Mouse (Mus musculus) hindbrain, embryonic 10.5 days (tissue): ENCODE results near the gene Hist1h4c. TPM values are rescaled to one million over a fixed set of nuclear protein-coding genes. Genes with fewer than 3 reads are reported as not detected.
A peak's percentile ranks its signal among the peaks of the same experiment; 100 is the strongest.

ENCODE experiments used
- DNase-seq: peaks from one replicate; pipeline ENCODE4 v3.0.0-alpha.2; 2017; ENCODE audit warnings: low spot score
- H3K27ac ChIP-seq: fragments of 300-500 bp; sonication (generic); 2 replicates; pipeline ENCODE4 v1.5.1; 2016; ENCODE audit warnings: mild to moderate bottlenecking, moderate library complexity
- H3K27me3 ChIP-seq: fragments of 300-500 bp; sonication (generic); 2 replicates; pipeline ENCODE4 v1.6.1; 2016; ENCODE audit warnings: mild to moderate bottlenecking; ENCODE audit not compliant: poor library complexity, insufficient read depth, severe bottlenecking
- H3K36me3 ChIP-seq: fragments of 300-500 bp; sonication (generic); 2 replicates; pipeline ENCODE4 v1.6.1; 2016; ENCODE audit warnings: mild to moderate bottlenecking, moderate library complexity
- H3K4me1 ChIP-seq: fragments of 300-500 bp; sonication (generic); replicated peaks from 2 replicates; pipeline ENCODE4 v1.6.1; 2016; ENCODE audit warnings: mild to moderate bottlenecking
- H3K4me3 ChIP-seq: fragments of 300-500 bp; sonication (generic); 2 replicates; pipeline ENCODE4 v1.5.1; 2016; ENCODE audit warnings: mild to moderate bottlenecking, moderate library complexity
- H3K9me3 ChIP-seq: fragments of 300-500 bp; sonication (generic); 2 replicates; pipeline ENCODE4 v1.6.1; 2016; ENCODE audit warnings: mild to moderate bottlenecking, moderate library complexity
- WGBS: fragments of 180-500 bp; shearing (Covaris S2); methylation state at CpG from one replicate; pipeline ENCODE4 v1.1.7; 2016; 5-methylcytosine and 5-hydroxymethylcytosine counted together
- polyA plus RNA-seq: library from polyadenylated mRNA; unstranded; fragments of >200 nt; fragmentation: Nextera tagmentation; extraction: Ambion mirVana; gene quantifications from 2 replicates; pipeline ENCODE4 v1.2.1, GENCODE M21; 2016

Hist1h4c gene
- polyA plus RNA-seq, 1 experiment from 2014 or later, result 5.4 TPM

DNA sequence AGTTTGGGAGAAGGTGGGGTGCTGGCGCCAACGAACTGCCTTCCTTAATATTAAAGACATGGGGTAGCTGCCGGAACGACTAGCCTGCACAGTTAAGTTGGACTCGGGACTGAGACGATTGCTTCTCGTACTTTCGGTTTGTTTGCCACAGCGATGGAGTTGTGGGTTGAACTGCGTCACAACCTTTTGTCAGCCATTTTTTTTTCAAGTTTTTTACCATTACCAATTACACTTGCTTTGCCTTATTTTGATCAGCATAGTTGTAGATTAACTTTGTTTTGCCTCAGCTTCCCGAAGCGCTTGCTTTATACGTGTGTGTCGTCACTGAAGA lies 41.6 kb upstream of the Hist1h4c start:
- peaks cover 36% of the 10 kb centered on the region for H3K4me1 ChIP-seq
- no peak for DNase-seq
- H3K27ac ChIP-seq, result peak overlapping the region; percentile 97
- H3K36me3 ChIP-seq, result no peaks in the 10 kb centered on the region
- WGBS, result 1% methylated on average over 14 of the region's 14 CpGs
- no peaks in the 10 kb centered on the region for H3K27me3 ChIP-seq
- no peaks in the 10 kb centered on the region for H3K9me3 ChIP-seq
- peak overlapping the region; percentile 66 for H3K4me3 ChIP-seq

DNA sequence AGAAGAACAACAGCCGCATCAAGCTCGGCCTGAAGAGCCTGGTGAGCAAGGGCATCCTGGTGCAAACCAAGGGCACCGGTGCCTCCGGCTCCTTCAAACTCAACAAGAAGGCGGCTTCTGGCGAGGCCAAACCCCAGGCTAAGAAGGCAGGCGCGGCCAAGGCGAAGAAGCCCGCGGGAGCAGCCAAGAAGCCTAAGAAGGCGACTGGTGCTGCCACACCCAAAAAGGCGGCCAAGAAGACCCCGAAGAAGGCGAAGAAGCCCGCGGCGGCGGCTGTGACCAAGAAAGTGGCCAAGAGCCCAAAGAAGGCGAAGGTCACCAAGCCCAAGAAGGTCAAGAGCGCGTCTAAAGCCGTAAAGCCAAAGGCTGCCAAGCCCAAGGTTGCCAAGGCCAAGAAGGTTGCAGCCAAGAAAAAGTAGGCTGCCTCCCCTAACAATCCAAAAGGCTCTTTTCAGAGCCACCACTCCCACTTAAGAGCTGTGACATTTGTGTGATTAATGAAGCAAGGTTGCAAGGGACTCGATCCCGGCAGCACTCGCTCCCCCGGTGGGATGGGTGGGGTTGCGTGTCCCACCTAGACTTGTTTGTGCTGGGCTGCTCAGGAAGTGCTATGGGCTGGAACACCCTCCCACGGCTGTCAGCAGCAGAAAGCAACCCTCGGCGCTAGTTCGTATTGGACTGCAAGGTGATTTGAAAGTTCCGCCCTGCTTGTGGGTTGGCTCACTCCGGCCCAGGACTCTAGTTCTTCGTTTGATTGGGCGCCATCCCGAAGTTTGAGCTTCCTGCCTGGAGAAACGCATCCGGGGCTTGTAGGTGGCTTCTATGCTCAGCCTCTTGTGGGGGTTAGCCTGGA lies 41.0 kb upstream of the Hist1h4c start:
- WGBS, result under 1% methylated on average over 39 of the region's 39 CpGs
- no peaks in the 10 kb centered on the region for H3K36me3 ChIP-seq
- no peaks in the 10 kb centered on the region for H3K27me3 ChIP-seq
- DNase-seq, result peak; percentile 90
- H3K4me1 ChIP-seq, result peaks cover 32% of the 10 kb centered on the region
- no peaks in the 10 kb centered on the region for H3K9me3 ChIP-seq
- peak overlapping the region; percentile 66 for H3K4me3 ChIP-seq
- peak overlapping the region; percentile 97 for H3K27ac ChIP-seq

DNA sequence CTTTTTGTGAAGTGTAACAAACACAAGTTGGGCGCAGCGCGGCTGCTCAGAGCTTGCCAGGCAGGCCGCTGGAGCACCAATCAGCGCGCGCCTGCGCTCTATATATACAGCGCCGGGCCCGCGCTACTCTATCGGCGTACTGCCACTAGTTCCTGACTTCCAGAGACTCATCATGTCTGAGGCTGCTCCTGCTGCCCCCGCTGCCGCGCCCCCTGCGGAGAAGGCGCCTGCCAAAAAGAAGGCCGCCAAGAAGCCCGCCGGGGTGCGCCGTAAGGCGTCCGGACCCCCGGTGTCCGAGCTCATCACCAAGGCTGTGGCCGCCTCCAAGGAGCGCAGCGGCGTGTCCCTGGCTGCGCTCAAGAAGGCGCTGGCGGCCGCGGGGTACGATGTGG lies 40.4 kb upstream of the Hist1h4c start, which contains the start of gene Hist1h1c:
Gene Hist1h1c, plus strand, starts transcription at position 132 of the 392 bp plus-strand sequence.
- Histone ChIP-seq H3K36me3 (no peaks in the 10 kb centered on the region), H3K27me3 (no peaks in the 10 kb centered on the region), H3K9me3 (no peaks in the 10 kb centered on the region), H3K4me3 (peak within 1 kb of the TSS; percentile 66), H3K4me1 (peaks cover 31% of the 10 kb centered on the region), H3K27ac (peak within 1 kb of the TSS; percentile 97)
- peak; percentile 92 for DNase-seq
- WGBS, result 0% methylated on average over 38 of the region's 38 CpGs

DNA sequence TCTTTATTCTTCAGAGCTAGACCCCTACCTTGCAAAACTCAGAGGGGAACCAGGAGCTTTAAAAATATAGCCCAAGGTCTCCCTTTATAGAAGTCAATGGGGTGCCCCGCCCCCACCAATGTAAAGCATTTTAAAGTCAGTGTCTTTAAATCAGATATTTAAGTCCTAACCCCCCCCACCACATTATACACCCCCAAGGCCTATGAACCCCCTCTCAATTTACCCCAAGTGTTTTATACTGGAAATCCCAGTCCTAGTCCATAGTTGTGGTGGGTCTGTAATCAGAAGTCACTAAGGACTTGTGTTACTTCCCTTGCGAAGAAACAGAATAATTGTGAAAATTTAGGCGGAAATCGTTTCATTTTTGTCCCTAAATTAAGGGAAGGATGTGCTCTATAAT lies 39.8 kb upstream of the Hist1h4c start:
- Histone ChIP-seq H3K27ac (peak overlapping the region; percentile 97), H3K27me3 (no peaks in the 10 kb centered on the region), H3K9me3 (no peaks in the 10 kb centered on the region), H3K36me3 (no peaks in the 10 kb centered on the region), H3K4me1 (peaks cover 31% of the 10 kb centered on the region), H3K4me3 (peak overlapping the region; percentile 66)
- DNase-seq, result no peak
- WGBS, result 27% methylated on average over 4 of the region's 4 CpGs

DNA sequence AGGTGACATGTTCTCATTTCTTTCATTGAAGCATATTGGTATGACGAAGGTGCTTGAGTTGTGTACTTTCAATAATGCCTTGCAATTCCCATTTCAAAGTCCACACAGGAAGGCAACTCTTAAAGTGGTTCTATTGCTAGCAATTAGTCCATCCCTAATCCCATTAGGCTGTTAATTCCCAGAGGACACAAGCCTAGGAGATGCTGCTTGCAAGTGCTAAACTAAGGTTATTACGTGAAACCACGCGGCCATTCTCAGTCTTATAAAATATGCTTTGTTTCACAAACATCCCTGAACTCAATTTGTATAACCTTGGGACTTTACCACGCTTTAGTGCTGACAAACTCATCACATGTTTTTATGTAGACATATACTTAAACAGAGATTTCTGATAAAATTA lies 38.8 kb upstream of the Hist1h4c start:
- 87% methylated on average over 5 of the region's 5 CpGs for WGBS
- H3K27ac ChIP-seq, result peak overlapping the region; percentile 97; the same call in 1 of the 2 replicates
- no peak for DNase-seq
- H3K9me3 ChIP-seq, result no peaks in the 10 kb centered on the region
- H3K4me1 ChIP-seq, result peaks cover 31% of the 10 kb centered on the region
- no peaks in the 10 kb centered on the region for H3K36me3 ChIP-seq
- H3K27me3 ChIP-seq, result no peaks in the 10 kb centered on the region
- no peak overlapping the region for H3K4me3 ChIP-seq

DNA sequence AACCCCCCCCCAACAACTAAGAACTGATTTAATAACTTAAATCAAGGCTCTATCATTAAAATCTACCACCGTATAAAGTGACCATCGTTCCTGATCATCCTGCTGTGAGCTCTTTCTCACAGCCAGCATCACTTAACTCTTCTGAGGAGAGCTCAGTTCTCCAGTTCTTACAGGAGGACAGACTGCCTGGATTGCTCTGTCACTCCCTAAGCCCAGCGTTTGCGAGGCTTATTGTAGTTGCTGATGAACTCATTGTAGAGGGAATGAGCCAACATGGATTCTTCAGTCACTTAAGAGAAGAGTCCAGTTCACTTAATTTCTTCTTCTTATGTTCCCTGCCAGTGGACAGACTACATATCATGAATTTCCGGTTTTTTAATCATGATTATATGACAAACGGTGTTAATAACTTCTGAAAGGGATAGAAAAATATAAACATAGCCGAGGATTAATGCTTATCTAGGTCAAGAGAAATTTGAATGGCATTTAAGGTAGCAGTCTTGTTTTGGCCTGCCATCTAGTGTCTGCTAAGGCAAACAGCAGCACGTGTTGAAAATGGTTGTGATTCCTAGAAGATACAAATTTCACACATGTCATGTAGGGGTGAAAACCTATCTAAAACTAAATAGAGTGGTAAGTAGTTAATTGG lies 34.0 kb upstream of the Hist1h4c start:
- no peak for DNase-seq
- Histone ChIP-seq H3K27me3 (no peaks in the 10 kb centered on the region), H3K36me3 (no peaks in the 10 kb centered on the region), H3K27ac (0 out of 2 replicates have a peak overlapping the region, but pooled peaks have one; percentile 29), H3K4me1 (0 out of 2 replicates have a peak, but pooled peaks cover 6% of the 10 kb centered on the region), H3K4me3 (no peak overlapping the region), H3K9me3 (no peaks in the 10 kb centered on the region)
- 29% methylated on average over 8 of the region's 8 CpGs for WGBS

DNA sequence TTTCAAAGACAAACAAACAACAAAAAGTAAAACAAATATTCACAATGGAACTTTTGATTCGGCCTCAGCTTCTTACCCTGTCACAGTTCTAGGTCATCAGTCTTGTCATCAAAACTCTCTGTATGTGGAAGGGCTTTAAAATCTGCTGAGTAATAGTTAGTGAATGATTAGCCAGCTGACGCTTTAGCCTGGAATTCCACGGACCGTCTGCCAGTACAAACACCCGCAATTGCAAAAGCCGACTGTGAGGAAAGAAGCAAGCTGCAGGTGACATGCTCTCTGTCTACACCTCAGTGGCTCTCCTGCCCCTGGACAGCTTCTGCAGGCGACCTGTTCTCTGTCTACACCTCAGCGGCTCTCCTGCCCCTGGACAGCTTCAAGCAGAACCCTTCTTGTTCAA lies 32.2 kb upstream of the Hist1h4c start:
- no peak overlapping the region for H3K4me3 ChIP-seq
- H3K4me1 ChIP-seq, result 0 out of 2 replicates have a peak, but pooled peaks cover 6% of the 10 kb centered on the region
- no peaks in the 10 kb centered on the region for H3K27me3 ChIP-seq
- no peaks in the 10 kb centered on the region for H3K36me3 ChIP-seq
- H3K9me3 ChIP-seq, result no peaks in the 10 kb centered on the region
- no peak overlapping the region for H3K27ac ChIP-seq
- WGBS, result 57% methylated on average over 8 of the region's 8 CpGs
- no peak for DNase-seq

DNA sequence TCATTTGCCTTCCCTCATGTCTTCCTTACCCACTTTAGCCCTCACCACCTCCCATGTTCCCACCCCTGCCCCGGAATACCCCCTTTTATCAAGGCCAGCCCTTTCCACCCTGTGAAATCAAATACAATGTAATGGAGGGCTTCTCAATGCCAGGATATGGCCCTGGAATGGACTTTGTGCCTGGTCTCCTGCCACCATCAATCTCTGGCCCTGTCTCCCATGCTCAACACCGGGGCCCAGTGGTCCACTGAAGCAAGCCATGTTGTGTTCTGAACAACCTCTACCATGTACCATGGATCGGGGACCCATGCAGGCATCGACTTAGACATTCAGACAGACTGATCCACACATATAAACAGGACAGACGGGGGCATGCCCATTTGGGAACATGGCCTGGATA lies 31.5 kb upstream of the Hist1h4c start:
- no peak for DNase-seq
- Histone ChIP-seq H3K27ac (0 out of 2 replicates have a peak overlapping the region, but pooled peaks have one; percentile 29), H3K36me3 (no peaks in the 10 kb centered on the region), H3K9me3 (no peaks in the 10 kb centered on the region), H3K27me3 (no peaks in the 10 kb centered on the region), H3K4me3 (no peak overlapping the region), H3K4me1 (peaks cover 11% of the 10 kb centered on the region)
- 91% methylated on average over 5 of the region's 5 CpGs for WGBS

DNA sequence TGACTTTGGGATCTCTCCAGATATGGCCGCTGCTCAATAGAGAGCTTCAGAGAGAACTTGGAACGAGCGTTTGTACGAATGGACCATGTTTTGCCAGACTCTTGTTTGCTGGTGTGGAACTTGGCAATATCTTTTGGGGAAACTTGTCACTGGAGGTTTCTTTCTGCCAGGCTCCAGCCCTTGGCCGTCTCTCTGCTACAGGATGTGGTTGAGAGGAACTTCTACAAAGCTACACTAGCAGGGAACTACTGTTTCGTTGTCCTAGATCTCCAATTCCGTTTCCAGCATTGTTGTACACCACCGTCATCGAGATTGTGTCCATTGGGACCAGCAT lies 30.9 kb upstream of the Hist1h4c start:
- no peaks in the 10 kb centered on the region for H3K9me3 ChIP-seq
- no peak overlapping the region for H3K27ac ChIP-seq
- WGBS, result 91% methylated on average over 9 of the region's 9 CpGs
- no peak for DNase-seq
- peaks cover 16% of the 10 kb centered on the region for H3K4me1 ChIP-seq
- no peaks in the 10 kb centered on the region for H3K36me3 ChIP-seq
- H3K4me3 ChIP-seq, result no peak overlapping the region
- no peaks in the 10 kb centered on the region for H3K27me3 ChIP-seq

DNA sequence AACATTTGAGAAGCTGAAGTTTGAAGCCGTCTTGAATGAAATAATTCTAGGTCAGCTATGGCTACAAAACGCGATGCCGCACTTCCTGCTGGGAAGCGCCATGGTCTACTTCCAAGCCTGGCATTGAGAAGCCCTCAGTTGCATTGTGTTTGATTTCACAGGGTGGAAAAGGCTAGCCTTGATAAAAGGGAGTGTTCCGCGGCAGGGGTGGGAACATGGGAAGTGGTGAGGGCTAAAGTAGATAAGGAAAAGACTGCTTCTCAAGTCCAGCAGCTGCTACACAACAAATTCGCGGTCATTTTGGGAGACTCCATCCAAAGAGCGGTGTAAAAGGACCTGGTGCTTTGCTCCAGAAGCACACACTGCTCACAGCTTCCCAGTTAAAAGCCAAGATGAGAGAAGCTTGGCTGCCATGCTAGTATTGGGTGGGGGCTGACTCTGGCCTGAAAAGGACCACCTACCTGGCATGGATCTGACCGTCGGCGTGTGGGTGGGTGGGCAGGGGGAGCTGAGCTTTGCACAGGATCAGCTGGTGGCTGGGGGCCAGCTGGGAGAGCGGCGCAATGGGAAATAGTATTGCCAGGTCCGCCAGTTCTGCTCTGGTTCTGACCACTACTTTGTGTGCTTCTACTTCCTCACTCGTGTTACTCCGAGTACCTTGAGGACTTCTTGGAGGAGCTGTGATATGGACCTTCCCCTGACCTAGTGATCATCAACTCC lies 30.4 kb upstream of the Hist1h4c start:
- no peak overlapping the region for H3K4me3 ChIP-seq
- peaks cover 18% of the 10 kb centered on the region for H3K4me1 ChIP-seq
- no peaks in the 10 kb centered on the region for H3K36me3 ChIP-seq
- no peaks in the 10 kb centered on the region for H3K27me3 ChIP-seq
- H3K27ac ChIP-seq, result no peak overlapping the region; the same call in 1 of the 2 replicates
- no peak for DNase-seq
- 81% methylated on average over 18 of the region's 18 CpGs for WGBS
- no peaks in the 10 kb centered on the region for H3K9me3 ChIP-seq

DNA sequence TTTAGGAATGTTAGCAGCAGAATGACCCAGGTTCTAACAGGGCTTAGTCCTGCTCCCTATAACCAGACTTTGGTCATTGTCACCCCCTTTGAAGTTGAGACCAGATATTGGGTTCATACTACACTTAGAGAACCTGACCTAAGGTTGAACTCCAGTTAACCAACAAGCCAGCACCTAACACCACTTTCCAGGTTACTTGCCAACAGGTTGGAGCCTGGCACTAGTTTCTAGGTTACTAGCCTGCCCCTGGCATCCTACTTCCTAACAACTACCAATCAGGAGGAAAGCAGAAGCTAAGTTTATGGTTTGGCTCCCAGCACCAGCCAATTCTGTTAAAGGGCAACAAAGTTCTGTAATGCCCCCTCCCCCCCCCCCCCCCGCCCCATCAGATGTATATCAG lies 27.0 kb upstream of the Hist1h4c start:
- no peak overlapping the region for H3K27ac ChIP-seq
- H3K4me1 ChIP-seq, result peaks cover 18% of the 10 kb centered on the region
- H3K36me3 ChIP-seq, result no peaks in the 10 kb centered on the region
- no peaks in the 10 kb centered on the region for H3K27me3 ChIP-seq
- no peak for DNase-seq
- no peak overlapping the region for H3K4me3 ChIP-seq
- 17% methylated on average over 1 of the region's 1 CpGs for WGBS
- no peaks in the 10 kb centered on the region for H3K9me3 ChIP-seq

DNA sequence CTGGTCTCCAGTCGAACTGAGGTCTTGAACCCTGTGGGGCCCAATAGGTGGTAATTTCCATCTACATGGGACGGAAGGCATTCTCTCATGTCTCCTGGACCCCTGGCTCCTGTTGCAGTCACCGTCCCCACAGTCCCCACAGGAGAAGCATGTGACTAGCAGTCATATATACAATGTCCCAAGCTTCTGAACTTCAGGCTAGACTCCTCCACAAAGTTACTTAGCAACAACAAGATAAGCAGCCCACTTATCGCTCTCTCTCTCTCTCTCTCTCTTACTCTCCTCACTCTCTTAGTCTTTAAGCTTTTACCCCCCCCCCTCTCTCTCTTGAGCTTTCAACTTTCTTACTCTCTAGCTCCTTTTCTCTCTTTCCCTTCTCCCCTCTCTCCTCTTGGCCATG lies 26.0 kb upstream of the Hist1h4c start:
- Histone ChIP-seq H3K4me1 (peaks cover 18% of the 10 kb centered on the region), H3K9me3 (0 out of 2 replicates have a peak, but pooled peaks cover 1% of the 10 kb centered on the region), H3K27ac (no peak overlapping the region), H3K4me3 (no peak overlapping the region), H3K27me3 (no peaks in the 10 kb centered on the region), H3K36me3 (no peaks in the 10 kb centered on the region)
- no peak for DNase-seq
- 80% methylated on average over 4 of the region's 4 CpGs for WGBS
